Mouse (Mus musculus) limb, embryonic 10.5 days (tissue): ENCODE measurements around the gene Clmp. TPM values are rescaled to one million over a fixed set of nuclear protein-coding genes. Genes with fewer than 3 reads are reported as not detected.

Source experiments
- DNase-seq: peaks from one replicate; pipeline ENCODE4 v3.0.0-alpha.2; 2017; ENCODE audit warnings: low spot score
- H3K27ac ChIP-seq: fragments of 300-500 bp; sonication (generic); 2 replicates; pipeline ENCODE4 v1.5.1; 2016; ENCODE audit warnings: mild to moderate bottlenecking
- H3K27me3 ChIP-seq: fragments of 300-500 bp; sonication (generic); 2 replicates; pipeline ENCODE4 v1.6.1; 2016; ENCODE audit warnings: low read depth, mild to moderate bottlenecking; ENCODE audit not compliant: poor library complexity, severe bottlenecking
- H3K36me3 ChIP-seq: fragments of 300-500 bp; sonication (generic); 2 replicates; pipeline ENCODE4 v1.6.1; 2016; ENCODE audit warnings: mild to moderate bottlenecking, moderate library complexity
- H3K4me1 ChIP-seq: fragments of 300-500 bp; sonication (generic); 2 replicates; pipeline ENCODE4 v1.6.1; 2016
- H3K4me3 ChIP-seq: fragments of 300-500 bp; sonication (generic); 2 replicates; pipeline ENCODE4 v1.5.1; 2016; ENCODE audit warnings: mild to moderate bottlenecking, moderate library complexity
- H3K9me3 ChIP-seq: fragments of 300-500 bp; sonication (generic); replicated peaks from 2 replicates; pipeline ENCODE4 v1.6.1; 2016; ENCODE audit warnings: mild to moderate bottlenecking
- WGBS: fragments of 180-500 bp; shearing (Covaris S2); methylation state at CpG from one replicate; pipeline ENCODE4 v1.1.7; 2016; 5-methylcytosine and 5-hydroxymethylcytosine counted together
- polyA plus RNA-seq: library from polyadenylated mRNA; unstranded; fragments of >200 nt; fragmentation: Nextera tagmentation; extraction: Ambion mirVana; gene quantifications from 2 replicates; pipeline ENCODE4 v1.2.1, GENCODE M21; 2016

Gene Clmp
- polyA plus RNA-seq, 1 experiment from 2014 or later: 53.5 TPM

GRCm38 (mm10) chr9:40806440-40807288, 120.9 kb downstream of the Clmp start:
- no peaks in the 10 kb centered on the region for H3K9me3 ChIP-seq
- H3K27ac ChIP-seq: no peak overlapping the region
- 24% methylated on average over 5 of the region's 5 CpGs for whole genome bisulfite sequencing
- DNase-seq: peak; percentile 47
- H3K4me3 ChIP-seq: no peak overlapping the region
- peaks cover 58% of the 10 kb centered on the region for H3K36me3 ChIP-seq
- H3K27me3 ChIP-seq: no peaks in the 10 kb centered on the region
- peaks cover 12% of the 10 kb centered on the region; the same call in 1 of the 2 replicates for H3K4me1 ChIP-seq

GRCm38 (mm10) chr9:40807289-40807920, 121.6 kb downstream of the Clmp start:
- no peaks in the 10 kb centered on the region for H3K27me3 ChIP-seq
- no peak for DNase-seq
- no peak overlapping the region for H3K27ac ChIP-seq
- H3K9me3 ChIP-seq: no peaks in the 10 kb centered on the region
- 36% methylated on average over 11 of the region's 11 CpGs for WGBS
- H3K4me1 ChIP-seq: peaks cover 12% of the 10 kb centered on the region; the same call in 1 of the 2 replicates
- H3K36me3 ChIP-seq: peaks cover 51% of the 10 kb centered on the region
- H3K4me3 ChIP-seq: no peak overlapping the region

GRCm38 (mm10) chr9:40808061-40808906, 122.5 kb downstream of the Clmp start:
- peaks cover 12% of the 10 kb centered on the region; the same call in 1 of the 2 replicates for H3K4me1 ChIP-seq
- no peaks in the 10 kb centered on the region for H3K27me3 ChIP-seq
- DNase-seq: no peak
- H3K36me3 ChIP-seq: peaks cover 46% of the 10 kb centered on the region
- H3K4me3 ChIP-seq: no peak overlapping the region
- no peak overlapping the region for H3K27ac ChIP-seq
- H3K9me3 ChIP-seq: no peaks in the 10 kb centered on the region
- 49% methylated on average over 16 of the region's 16 CpGs for WGBS

- H3K27ac ChIP-seq: no peak overlapping the region
- WGBS: 71% methylated on average over 8 of the region's 8 CpGs
Observed at GRCm38 (mm10) chr9:40808907-40809280, 123.1 kb downstream of the Clmp start.

GRCm38 (mm10) chr9:40811860-40812259, 126.1 kb downstream of the Clmp start:
- no peak overlapping the region for H3K27ac ChIP-seq
- H3K36me3 ChIP-seq: peaks cover 11% of the 10 kb centered on the region
- H3K4me3 ChIP-seq: no peak overlapping the region
- 57% methylated on average over 2 of the region's 2 CpGs for WGBS
- no peaks in the 10 kb centered on the region for H3K9me3 ChIP-seq
- H3K27me3 ChIP-seq: no peaks in the 10 kb centered on the region
- peaks cover 5% of the 10 kb centered on the region; the same call in 1 of the 2 replicates for H3K4me1 ChIP-seq
- peak; percentile 41 for DNase-seq

More at GRCm38 (mm10) chr9:40808907-40809280, 123.1 kb downstream of the Clmp start:
- H3K4me1 ChIP-seq: peaks cover 10% of the 10 kb centered on the region; the same call in 1 of the 2 replicates
- H3K36me3 ChIP-seq: peaks cover 40% of the 10 kb centered on the region
- no peaks in the 10 kb centered on the region for H3K27me3 ChIP-seq
- H3K4me3 ChIP-seq: no peak overlapping the region
- DNase-seq: no peak
- no peaks in the 10 kb centered on the region for H3K9me3 ChIP-seq

GRCm38 (mm10) chr9:40814060-40814459, 128.3 kb downstream of the Clmp start:
- Histone ChIP-seq H3K4me1 (no peaks in the 10 kb centered on the region), H3K4me3 (no peak overlapping the region), H3K27ac (no peak overlapping the region), H3K27me3 (no peaks in the 10 kb centered on the region), H3K36me3 (no peaks in the 10 kb centered on the region), H3K9me3 (no peaks in the 10 kb centered on the region)
- 94% methylated on average over 7 of the region's 7 CpGs for WGBS
- DNase-seq: no peak

- no peaks in the 10 kb centered on the region for H3K9me3 ChIP-seq
- H3K4me1 ChIP-seq: peaks cover 10% of the 10 kb centered on the region; the same call in 1 of the 2 replicates
- H3K27ac ChIP-seq: no peak overlapping the region
- no peak for DNase-seq
- no peaks in the 10 kb centered on the region for H3K36me3 ChIP-seq
- H3K27me3 ChIP-seq: no peaks in the 10 kb centered on the region
- WGBS: 88% methylated on average over 5 of the region's 5 CpGs
- H3K4me3 ChIP-seq: no peak overlapping the region
Observed at GRCm38 (mm10) chr9:40817325-40818028, 131.7 kb downstream of the Clmp start.

- no peak overlapping the region for H3K27ac ChIP-seq
- H3K27me3 ChIP-seq: peaks cover 6% of the 10 kb centered on the region; the same call in 1 of the 2 replicates
- no peaks in the 10 kb centered on the region for H3K36me3 ChIP-seq
- DNase-seq: no peak
- no peak overlapping the region for H3K4me3 ChIP-seq
- H3K9me3 ChIP-seq: no peaks in the 10 kb centered on the region
- H3K4me1 ChIP-seq: peaks cover 22% of the 10 kb centered on the region
- WGBS: 58% methylated on average over 6 of the region's 6 CpGs
Observed at GRCm38 (mm10) chr9:40825601-40826000, 139.8 kb downstream of the Clmp start.

GRCm38 (mm10) chr9:40827366-40827765, 141.6 kb downstream of the Clmp start:
- no peaks in the 10 kb centered on the region for H3K36me3 ChIP-seq
- no peak for DNase-seq
- H3K4me3 ChIP-seq: no peak overlapping the region
- H3K27me3 ChIP-seq: peaks cover 6% of the 10 kb centered on the region; the same call in 1 of the 2 replicates
- peaks cover 12% of the 10 kb centered on the region for H3K4me1 ChIP-seq
- H3K9me3 ChIP-seq: no peaks in the 10 kb centered on the region
- WGBS: 81% methylated on average over 4 of the region's 4 CpGs
- no peak overlapping the region; the same call in 1 of the 2 replicates for H3K27ac ChIP-seq

GRCm38 (mm10) chr9:40834569-40834968, 148.8 kb downstream of the Clmp start:
- WGBS: 7% methylated on average over 12 of the region's 12 CpGs
- peak; percentile 94 for DNase-seq
- H3K4me3 ChIP-seq: no peak overlapping the region
- no peaks in the 10 kb centered on the region for H3K9me3 ChIP-seq
- H3K4me1 ChIP-seq: peaks cover 11% of the 10 kb centered on the region
- no peaks in the 10 kb centered on the region for H3K27me3 ChIP-seq
- H3K27ac ChIP-seq: no peak overlapping the region
- H3K36me3 ChIP-seq: no peaks in the 10 kb centered on the region
